Mouse (Mus musculus): ENCODE data around the gene Samd8.

DNA sequence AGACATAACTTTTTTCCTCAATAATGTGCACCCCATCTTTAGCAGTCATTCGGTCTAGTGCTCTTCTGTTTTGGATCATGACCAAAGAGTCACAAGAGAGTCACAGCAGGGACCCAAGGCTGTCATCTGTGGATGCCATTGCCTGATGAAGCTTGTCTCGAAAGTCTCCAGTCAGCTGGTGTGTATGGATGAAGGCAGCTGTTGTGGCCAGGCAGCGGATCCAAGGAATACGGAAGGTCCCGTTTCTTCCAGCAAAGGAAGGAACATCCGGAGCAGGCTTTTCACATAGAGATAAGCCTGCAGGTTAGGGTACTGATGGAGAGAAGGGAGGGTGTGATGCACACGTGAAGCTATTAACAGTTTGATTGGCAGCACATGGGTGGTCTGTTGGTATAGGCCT is 51.3 kb downstream of the Samd8 start:
- TF ChIP-seq POLR2A (IDR thresholded peaks at IDR 0.05; ENCODE audit: borderline replicate concordance, extremely low read depth, low read depth, low read length) = no peak
- TF ChIP-seq CTCF (IDR thresholded peaks at IDR 0.05; ENCODE audit: insufficient read depth, low read length) = no peak
